Mouse (Mus musculus): Measurements from ENCODE around the gene Nfkbil1. TPM values are rescaled to one million over a fixed set of nuclear protein-coding genes. Genes with fewer than 3 reads are reported as not detected.

Gene Nfkbil1
- polyA plus RNA-seq, 1 experiment from 2014 or later, result 2.8 TPM

DNA sequence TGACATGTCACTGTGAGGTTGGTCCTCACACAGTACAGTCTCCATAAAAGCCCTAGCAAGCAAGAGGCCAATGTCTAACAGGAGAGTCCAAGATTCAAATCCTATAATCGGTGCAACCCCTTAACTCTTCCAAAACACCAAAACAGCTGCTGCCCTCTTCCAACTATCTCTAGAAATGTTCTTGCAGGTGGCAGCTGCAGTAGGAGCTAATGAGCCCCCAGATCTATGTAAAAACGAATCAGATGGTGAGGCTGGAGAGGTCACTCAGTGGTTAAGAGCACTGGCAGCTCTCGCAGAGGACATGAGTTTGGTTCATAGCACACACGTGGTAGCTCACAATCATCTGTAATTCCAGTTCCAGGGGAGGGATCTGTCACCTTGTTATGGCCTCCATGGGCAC, 20.1 kb upstream of the Nfkbil1 start:
- 39% methylated on average over 4 of the region's 4 CpGs for WGBS (ENCODE audit: insufficient replicate concordance)
- no peak for ATAC-seq (ENCODE audit: low read depth)

GRCm38 (mm10) chr17:35255301-35255700, 19.7 kb upstream of the Nfkbil1 start:
- no peak overlapping the region for H3K4me3 ChIP-seq (ENCODE audit: low read depth, low read length)
- H3K4me2 ChIP-seq (ENCODE audit: low read depth, low read length), result no peak overlapping the region
- no peaks in the 10 kb centered on the region for H3K9me3 ChIP-seq (replicated peaks; ENCODE audit: control insufficient read depth, low read length)
- ATAC-seq (ENCODE audit: low read depth), result no peak
- H3K4me1 ChIP-seq (ENCODE audit: control insufficient read depth, low read depth, low read length), result peaks cover 10% of the 10 kb centered on the region
- WGBS (ENCODE audit: insufficient replicate concordance), result 61% methylated on average over 3 of the region's 3 CpGs
- peaks cover 37% of the 10 kb centered on the region for H3K36me3 ChIP-seq (ENCODE audit: control insufficient read depth, insufficient read depth)
- H3K27me3 ChIP-seq (ENCODE audit: control insufficient read depth, insufficient read depth, low read depth, low read length), result no peaks in the 10 kb centered on the region
- no peak overlapping the region for H3K9ac ChIP-seq (ENCODE audit: low read depth, low read length)
- no peak overlapping the region for H3K27ac ChIP-seq (ENCODE audit: low read length)

More for the DNA sequence above, 20.1 kb upstream of the Nfkbil1 start:
- no peaks in the 10 kb centered on the region for H3K9me3 ChIP-seq (replicated peaks; ENCODE audit: control insufficient read depth, low read length)
- no peak overlapping the region for H3K4me3 ChIP-seq (ENCODE audit: low read depth, low read length)
- no peak overlapping the region for H3K4me2 ChIP-seq (ENCODE audit: low read depth, low read length)
- no peak overlapping the region for H3K27ac ChIP-seq (ENCODE audit: low read length)
- no peak overlapping the region for H3K9ac ChIP-seq (ENCODE audit: low read depth, low read length)
- peaks cover 33% of the 10 kb centered on the region for H3K36me3 ChIP-seq (ENCODE audit: control insufficient read depth, insufficient read depth)
- peaks cover 10% of the 10 kb centered on the region for H3K4me1 ChIP-seq (ENCODE audit: control insufficient read depth, low read depth, low read length)
- no peaks in the 10 kb centered on the region for H3K27me3 ChIP-seq (ENCODE audit: control insufficient read depth, insufficient read depth, low read depth, low read length)

- peaks cover 10% of the 10 kb centered on the region for H3K4me1 ChIP-seq (ENCODE audit: control insufficient read depth, low read depth, low read length)
- H3K27ac ChIP-seq (ENCODE audit: low read length), result no peak overlapping the region
- H3K9ac ChIP-seq (ENCODE audit: low read depth, low read length), result no peak overlapping the region
- H3K27me3 ChIP-seq (ENCODE audit: control insufficient read depth, insufficient read depth, low read depth, low read length), result no peaks in the 10 kb centered on the region
- WGBS (ENCODE audit: insufficient replicate concordance), result 54% methylated on average over 11 of the region's 11 CpGs
- H3K9me3 ChIP-seq (replicated peaks; ENCODE audit: control insufficient read depth, low read length), result no peaks in the 10 kb centered on the region
- no peak for ATAC-seq (ENCODE audit: low read depth)
- no peak overlapping the region for H3K4me3 ChIP-seq (ENCODE audit: low read depth, low read length)
- no peak overlapping the region for H3K4me2 ChIP-seq (ENCODE audit: low read depth, low read length)
- H3K36me3 ChIP-seq (ENCODE audit: control insufficient read depth, insufficient read depth), result peaks cover 45% of the 10 kb centered on the region
Observed at GRCm38 (mm10) chr17:35254241-35255098, 18.9 kb upstream of the Nfkbil1 start.

DNA sequence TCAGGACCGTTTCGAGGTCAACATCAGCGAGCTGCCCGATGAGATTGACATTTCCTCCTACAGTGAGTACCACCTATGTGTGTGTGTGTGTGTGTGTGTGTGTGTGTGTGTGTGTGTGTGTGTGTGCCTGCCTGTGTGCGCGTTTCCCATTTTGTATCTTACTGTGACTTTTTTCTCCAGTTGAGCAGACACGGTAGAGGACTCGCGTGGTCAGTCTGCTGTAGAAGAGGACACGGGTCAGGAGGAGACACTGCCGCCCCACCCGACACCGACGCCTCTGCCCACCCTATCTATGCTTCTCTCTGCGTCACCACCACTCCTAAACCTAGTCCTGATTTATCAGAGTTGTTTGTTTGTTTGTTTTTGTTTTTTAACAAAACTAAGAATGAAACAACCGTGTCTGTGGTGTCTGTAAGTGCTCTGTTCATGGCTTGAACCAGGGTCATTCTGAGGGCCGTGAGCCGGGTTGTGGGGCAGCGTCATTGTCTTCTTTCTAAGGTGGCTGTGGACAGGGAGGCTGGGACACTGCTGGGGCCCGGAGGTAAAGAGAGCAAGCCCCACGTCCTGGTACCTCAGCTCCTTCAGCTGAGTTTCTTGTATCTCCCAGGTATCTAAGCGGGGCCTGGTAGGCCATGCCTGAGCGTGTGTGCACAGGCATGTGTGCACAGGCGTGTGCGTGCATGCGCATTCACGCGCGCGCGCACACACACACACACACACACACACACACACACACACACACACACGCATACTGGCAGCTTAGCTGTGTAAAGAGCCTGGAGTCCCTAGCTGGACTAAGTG, 17.9 kb upstream of the Nfkbil1 start:
- peaks cover 6% of the 10 kb centered on the region; the same call in 1 of the 2 replicates for H3K4me1 ChIP-seq (ENCODE audit: control insufficient read depth, low read depth, low read length)
- no peaks in the 10 kb centered on the region for H3K9me3 ChIP-seq (replicated peaks; ENCODE audit: control insufficient read depth, low read length)
- no peak overlapping the region for H3K27ac ChIP-seq (ENCODE audit: low read length)
- H3K4me2 ChIP-seq (ENCODE audit: low read depth, low read length), result no peak overlapping the region
- no peaks in the 10 kb centered on the region for H3K27me3 ChIP-seq (ENCODE audit: control insufficient read depth, insufficient read depth, low read depth, low read length)
- no peak overlapping the region for H3K4me3 ChIP-seq (ENCODE audit: low read depth, low read length)
- no peak overlapping the region for H3K9ac ChIP-seq (ENCODE audit: low read depth, low read length)
- H3K36me3 ChIP-seq (ENCODE audit: control insufficient read depth, insufficient read depth), result peaks cover 55% of the 10 kb centered on the region
- WGBS (ENCODE audit: insufficient replicate concordance), result 82% methylated on average over 32 of the region's 32 CpGs
- no peak for ATAC-seq (ENCODE audit: low read depth)

DNA sequence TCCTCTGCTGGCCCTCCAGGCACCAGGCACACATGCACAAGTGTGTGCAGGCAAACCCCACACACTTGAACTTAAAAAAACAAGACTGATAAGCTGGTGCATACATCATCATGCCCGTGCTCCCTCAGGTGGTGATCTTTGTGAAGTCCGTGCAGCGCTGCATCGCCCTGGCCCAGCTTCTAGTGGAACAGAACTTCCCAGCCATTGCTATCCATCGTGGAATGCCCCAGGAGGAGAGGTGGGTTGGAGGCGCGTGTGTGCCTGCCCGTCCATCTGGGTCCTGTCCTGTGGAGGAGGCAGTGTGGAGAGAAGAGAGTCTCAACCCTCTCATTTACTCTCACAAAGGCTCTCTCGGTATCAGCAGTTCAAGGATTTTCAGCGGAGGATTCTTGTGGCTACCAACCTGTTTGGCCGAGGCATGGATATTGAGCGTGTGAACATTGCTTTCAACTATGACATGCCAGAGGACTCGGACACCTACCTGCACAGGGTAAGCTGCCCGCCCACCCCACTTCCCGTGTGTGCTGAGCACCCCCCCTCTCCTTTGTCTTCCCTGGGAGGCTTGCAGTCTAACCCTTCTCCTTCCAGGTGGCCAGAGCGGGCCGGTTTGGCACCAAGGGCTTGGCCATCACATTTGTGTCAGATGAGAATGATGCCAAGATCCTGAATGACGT, 17.2 kb upstream of the Nfkbil1 start:
- H3K36me3 ChIP-seq (ENCODE audit: control insufficient read depth, insufficient read depth), result peaks cover 63% of the 10 kb centered on the region

GRCm38 (mm10) chr17:35251981-35252380, 16.4 kb upstream of the Nfkbil1 start:
- ATAC-seq (ENCODE audit: low read depth), result no peak
- Histone ChIP-seq H3K27me3 (ENCODE audit: control insufficient read depth, insufficient read depth, low read depth, low read length) (no peaks in the 10 kb centered on the region), H3K9ac (ENCODE audit: low read depth, low read length) (no peak overlapping the region), H3K4me1 (ENCODE audit: control insufficient read depth, low read depth, low read length) (no peaks in the 10 kb centered on the region; the same call in 1 of the 2 replicates), H3K36me3 (ENCODE audit: control insufficient read depth, insufficient read depth) (peaks cover 70% of the 10 kb centered on the region), H3K9me3 (replicated peaks; ENCODE audit: control insufficient read depth, low read length) (no peaks in the 10 kb centered on the region), H3K27ac (ENCODE audit: low read length) (no peak overlapping the region), H3K4me3 (ENCODE audit: low read depth, low read length) (no peak overlapping the region), H3K4me2 (ENCODE audit: low read depth, low read length) (no peak overlapping the region)
- 79% methylated on average over 5 of the region's 5 CpGs for WGBS (ENCODE audit: insufficient replicate concordance)

More for the DNA sequence above, 17.2 kb upstream of the Nfkbil1 start:
- no peaks in the 10 kb centered on the region for H3K9me3 ChIP-seq (replicated peaks; ENCODE audit: control insufficient read depth, low read length)
- H3K4me3 ChIP-seq (ENCODE audit: low read depth, low read length), result no peak overlapping the region
- no peak for ATAC-seq (ENCODE audit: low read depth)
- peaks cover 3% of the 10 kb centered on the region; the same call in 1 of the 2 replicates for H3K4me1 ChIP-seq (ENCODE audit: control insufficient read depth, low read depth, low read length)
- no peaks in the 10 kb centered on the region for H3K27me3 ChIP-seq (ENCODE audit: control insufficient read depth, insufficient read depth, low read depth, low read length)
- no peak overlapping the region for H3K27ac ChIP-seq (ENCODE audit: low read length)
- no peak overlapping the region for H3K9ac ChIP-seq (ENCODE audit: low read depth, low read length)
- WGBS (ENCODE audit: insufficient replicate concordance), result 80% methylated on average over 18 of the region's 18 CpGs
- no peak overlapping the region for H3K4me2 ChIP-seq (ENCODE audit: low read depth, low read length)

DNA sequence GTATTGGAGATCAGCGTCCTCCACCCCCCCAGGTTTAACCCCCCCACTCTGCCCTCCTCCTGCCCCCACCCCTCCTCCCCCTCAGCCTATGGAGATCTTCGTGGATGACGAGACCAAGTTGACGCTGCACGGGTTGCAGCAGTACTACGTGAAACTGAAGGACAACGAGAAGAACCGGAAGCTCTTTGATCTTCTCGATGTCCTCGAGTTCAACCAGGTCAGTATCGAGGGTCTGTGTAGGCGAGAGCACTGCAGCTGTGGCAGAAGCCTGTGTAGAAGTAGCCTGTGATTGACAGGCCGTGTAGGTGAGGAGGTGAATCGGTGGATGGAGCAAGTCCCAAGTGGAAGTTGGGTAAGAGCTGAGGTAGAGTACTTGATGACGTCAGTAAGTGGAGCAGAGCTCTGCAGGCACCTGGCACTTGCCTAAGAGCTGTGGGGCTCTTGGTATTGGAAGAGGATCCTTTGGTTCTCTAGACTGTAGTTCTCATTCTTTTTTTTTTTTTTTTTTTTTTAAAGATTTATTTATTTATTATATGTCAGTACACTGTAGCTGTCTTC, 15.6 kb upstream of the Nfkbil1 start:
- H3K36me3 ChIP-seq (ENCODE audit: control insufficient read depth, insufficient read depth), result peaks cover 78% of the 10 kb centered on the region
- H3K9me3 ChIP-seq (replicated peaks; ENCODE audit: control insufficient read depth, low read length), result no peaks in the 10 kb centered on the region
- H3K4me3 ChIP-seq (ENCODE audit: low read depth, low read length), result no peak overlapping the region
- no peak overlapping the region for H3K9ac ChIP-seq (ENCODE audit: low read depth, low read length)
- H3K27ac ChIP-seq (ENCODE audit: low read length), result no peak overlapping the region
- H3K4me2 ChIP-seq (ENCODE audit: low read depth, low read length), result no peak overlapping the region
- no peaks in the 10 kb centered on the region for H3K27me3 ChIP-seq (ENCODE audit: control insufficient read depth, insufficient read depth, low read depth, low read length)
- H3K4me1 ChIP-seq (ENCODE audit: control insufficient read depth, low read depth, low read length), result peaks cover 3% of the 10 kb centered on the region
- peak; percentile 11; the same call in 1 of the 2 replicates for ATAC-seq (ENCODE audit: low read depth)
- WGBS (ENCODE audit: insufficient replicate concordance), result 77% methylated on average over 15 of the region's 15 CpGs

GRCm38 (mm10) chr17:35250348-35251120, 14.9 kb upstream of the Nfkbil1 start:
- Histone ChIP-seq H3K36me3 (ENCODE audit: control insufficient read depth, insufficient read depth) (peaks cover 85% of the 10 kb centered on the region), H3K4me1 (ENCODE audit: control insufficient read depth, low read depth, low read length) (peaks cover 4% of the 10 kb centered on the region), H3K27ac (ENCODE audit: low read length) (no peak overlapping the region), H3K4me3 (ENCODE audit: low read depth, low read length) (no peak overlapping the region), H3K9ac (ENCODE audit: low read depth, low read length) (no peak overlapping the region), H3K4me2 (ENCODE audit: low read depth, low read length) (no peak overlapping the region), H3K9me3 (replicated peaks; ENCODE audit: control insufficient read depth, low read length) (no peaks in the 10 kb centered on the region), H3K27me3 (ENCODE audit: control insufficient read depth, insufficient read depth, low read depth, low read length) (no peaks in the 10 kb centered on the region)
- no peak for ATAC-seq (ENCODE audit: low read depth)
- WGBS (ENCODE audit: insufficient replicate concordance), result 89% methylated on average over 3 of the region's 3 CpGs
